Mouse (Mus musculus) megakaryocyte, embryonic 14.5 days (primary cell): ENCODE results near the gene Rgs7.

Experiments used
- FLI1 ChIP-seq: IDR thresholded peaks from 2 replicates; pipeline ENCODE4 v1.6.1; 2012; ENCODE audit warnings: low read length, inconsistent platforms, mixed read lengths
- GATA1 ChIP-seq: IDR thresholded peaks from 3 replicates; pipeline ENCODE4 v1.6.1; 2012; ENCODE audit warnings: mixed read lengths, low read length, inconsistent platforms, borderline replicate concordance

- TF ChIP-seq GATA1 (no peak), FLI1 (no peak)
Measured at GRCm38 (mm10) chr1:175028716-175029204, 463.5 kb downstream of the Rgs7 start.
